Mouse (Mus musculus): ENCODE measurements at regions not wholly inside any gene's neighbourhood (a gene's known extent, or its start where the extent isn't known, plus 50 kb on each side); places are given as distances from the start of the nearest gene placed in this dataset.

DNA sequence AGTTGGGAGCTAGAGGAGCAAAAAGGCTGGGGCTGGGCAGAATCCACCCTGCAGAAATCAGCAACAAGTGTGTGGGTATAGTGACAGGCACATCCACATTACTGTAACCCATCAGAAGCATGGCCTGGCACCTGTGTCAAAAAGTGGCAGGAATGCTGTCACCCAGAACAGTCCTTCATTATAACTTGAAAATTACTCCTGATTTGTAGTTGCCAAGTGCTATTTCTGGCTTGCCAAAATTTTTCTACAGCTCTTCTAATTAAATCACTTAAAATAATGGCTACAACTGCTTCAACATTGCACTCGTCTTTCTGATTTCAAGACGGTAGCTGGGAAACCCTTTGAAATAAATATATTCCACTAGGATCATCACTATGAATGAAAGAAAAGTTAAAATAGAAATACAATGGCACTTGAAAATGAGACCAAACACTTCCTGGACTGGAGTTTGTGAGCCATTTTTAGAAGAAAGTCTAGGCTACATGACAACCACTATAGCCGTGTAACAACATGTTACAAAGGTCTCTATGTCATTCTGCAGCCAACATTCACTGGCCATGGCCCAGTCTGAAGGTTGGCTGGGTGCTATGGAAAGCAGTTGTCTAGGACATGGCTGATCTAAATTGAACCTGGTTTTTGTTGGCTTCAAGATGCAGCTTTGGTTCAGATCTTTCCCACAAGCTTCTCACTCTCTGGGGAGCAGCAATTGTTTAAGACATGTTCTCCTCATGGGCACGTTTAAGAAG, 190.6 kb upstream of the Tapt1 start:
- peak; percentile 29 to 50 for DNase-seq

DNA sequence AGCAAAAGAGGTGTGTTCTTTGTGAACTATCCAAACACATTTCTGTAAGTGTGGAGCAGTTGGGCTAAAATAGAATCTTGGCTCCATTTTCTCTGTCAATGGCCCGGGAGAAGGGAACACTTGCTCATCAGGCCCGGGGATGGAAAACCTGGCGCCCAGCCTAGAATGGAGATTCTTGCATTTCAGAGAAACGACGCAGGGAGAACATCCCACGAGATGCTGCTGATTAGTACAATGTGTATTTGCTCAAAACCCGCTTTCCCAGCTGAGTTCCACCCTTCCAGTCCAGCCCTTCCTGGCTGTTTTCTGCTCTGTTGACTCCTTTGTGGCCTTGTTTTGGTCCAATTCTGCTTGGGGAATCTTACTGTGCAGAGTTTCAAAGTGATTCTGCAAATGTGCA, 188.0 kb upstream of the Tapt1 start:
- DNase-seq = peak; percentile 81 to 87

DNA sequence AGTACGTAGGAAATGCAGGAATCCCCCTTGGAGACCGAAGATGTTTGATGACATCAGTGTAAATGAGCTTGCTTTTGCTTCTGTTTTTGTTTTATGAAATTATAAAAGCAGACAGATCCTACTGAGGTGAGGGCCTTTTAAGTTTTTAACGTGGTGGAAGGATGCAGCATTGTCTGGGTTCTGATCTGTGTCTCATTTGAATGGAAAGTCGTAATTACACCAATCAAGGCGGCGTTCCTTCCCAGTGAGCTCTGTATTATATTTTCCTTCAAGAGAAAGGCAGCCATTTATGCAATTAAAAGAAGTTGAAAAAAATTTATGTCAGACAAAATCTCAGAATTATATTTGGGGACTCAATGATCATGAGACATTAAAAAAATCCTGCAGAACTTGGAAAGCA, 176.9 kb upstream of the Tapt1 start:
- DNase-seq = no peak

DNA sequence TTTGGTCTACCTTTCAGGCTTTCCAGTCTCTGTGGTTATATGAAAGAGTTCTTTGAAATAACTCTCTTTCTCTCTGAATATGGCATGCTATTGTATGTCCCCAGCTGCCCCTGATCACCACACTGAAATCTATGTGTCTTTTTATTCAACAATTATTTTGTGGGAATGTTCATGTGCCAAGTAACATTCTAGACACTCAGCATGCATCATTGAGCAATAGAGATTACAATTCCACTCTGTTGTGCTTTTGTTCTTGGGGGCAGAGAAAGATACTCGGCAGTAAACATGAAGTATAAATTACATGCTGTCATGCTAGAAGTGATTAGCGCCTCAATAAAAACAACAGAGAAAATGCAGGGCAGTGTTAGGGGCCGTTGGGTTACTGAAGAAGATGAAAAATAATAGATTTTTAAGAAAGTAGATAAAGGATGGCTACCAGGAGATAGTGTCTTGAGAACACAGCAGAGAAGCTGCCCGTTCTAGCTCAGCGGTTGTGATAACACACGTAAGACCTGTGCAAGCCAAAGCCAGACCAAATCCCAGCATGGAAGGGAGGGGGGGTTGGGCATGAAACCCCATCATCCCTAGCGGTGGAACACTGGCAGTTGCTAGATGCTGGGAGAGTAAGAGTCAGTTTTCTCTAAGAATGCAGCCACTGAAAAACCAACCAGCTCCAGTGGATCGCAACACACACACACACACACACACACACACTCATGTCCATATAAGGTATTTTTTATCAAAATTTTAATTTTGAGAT, 174.3 kb upstream of the Tapt1 start:
- DNase-seq = no peak

DNA sequence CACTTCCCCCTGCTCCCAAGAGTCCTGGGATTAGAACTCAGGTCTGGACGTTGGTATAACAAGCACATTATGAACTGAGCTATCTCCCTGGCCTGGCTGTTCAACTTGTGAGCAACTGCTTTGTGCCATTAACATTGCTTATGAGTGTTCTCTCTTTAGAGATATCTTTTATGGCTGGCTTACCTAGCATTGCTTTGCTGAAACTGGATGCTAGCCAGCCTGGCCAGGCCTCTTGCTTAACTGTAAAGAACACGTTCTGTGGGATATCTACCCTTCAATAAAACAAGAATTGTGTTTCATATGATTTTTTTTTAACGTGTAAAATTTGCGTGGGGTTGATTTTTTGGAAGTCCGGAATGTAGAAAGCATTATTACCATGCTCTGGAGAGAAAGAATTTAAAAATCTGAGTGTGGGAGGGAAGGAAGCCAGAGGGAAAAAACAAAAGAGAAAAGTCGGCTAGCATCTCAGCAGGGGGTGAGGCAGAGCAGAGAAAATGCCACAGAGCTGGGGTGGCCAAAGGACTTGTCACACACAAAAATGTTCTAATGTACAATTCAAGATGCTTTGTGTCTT, 160.9 kb upstream of the Tapt1 start:
- DNase-seq = no peak

DNA sequence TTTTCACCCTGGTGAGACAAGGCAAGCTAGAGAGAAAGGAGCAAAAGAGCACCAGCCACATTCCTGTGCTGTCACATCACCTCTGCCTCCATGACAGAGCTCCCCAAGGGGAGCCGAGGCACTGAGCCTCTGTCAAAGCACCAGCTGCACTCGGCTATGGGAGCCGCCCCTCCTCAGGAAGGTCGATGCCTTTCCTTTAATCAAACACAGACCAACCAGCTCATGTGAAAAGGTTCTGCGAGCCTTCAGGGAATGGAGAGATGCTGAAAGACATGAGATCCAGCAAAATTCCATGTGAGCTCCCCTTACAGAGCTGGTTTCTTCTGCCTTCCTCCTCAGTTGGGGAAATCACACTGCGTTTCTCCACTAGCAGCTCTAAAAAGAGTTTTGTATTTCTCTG, 159.8 kb upstream of the Tapt1 start:
- DNase-seq = no peak

DNA sequence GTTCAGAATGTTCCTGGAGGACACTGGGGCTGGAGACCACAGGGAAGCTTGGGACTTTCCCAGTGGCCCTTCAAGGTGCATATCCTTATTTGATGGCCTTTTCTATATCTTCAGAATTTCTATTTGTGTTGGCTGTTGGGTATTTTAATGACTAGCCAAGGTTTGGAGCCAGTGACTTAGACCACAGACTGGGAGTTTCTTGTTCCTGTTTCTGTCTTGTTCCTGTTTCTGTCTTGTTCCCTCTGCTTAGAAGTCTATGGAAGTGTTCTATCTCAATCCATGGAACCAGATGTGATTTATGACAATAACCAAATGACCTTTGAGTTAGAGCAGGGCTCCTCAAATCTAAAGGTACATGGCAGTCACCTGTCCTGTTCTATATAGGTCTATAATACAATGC, 156.6 kb upstream of the Tapt1 start:
- no peak for DNase-seq

DNA sequence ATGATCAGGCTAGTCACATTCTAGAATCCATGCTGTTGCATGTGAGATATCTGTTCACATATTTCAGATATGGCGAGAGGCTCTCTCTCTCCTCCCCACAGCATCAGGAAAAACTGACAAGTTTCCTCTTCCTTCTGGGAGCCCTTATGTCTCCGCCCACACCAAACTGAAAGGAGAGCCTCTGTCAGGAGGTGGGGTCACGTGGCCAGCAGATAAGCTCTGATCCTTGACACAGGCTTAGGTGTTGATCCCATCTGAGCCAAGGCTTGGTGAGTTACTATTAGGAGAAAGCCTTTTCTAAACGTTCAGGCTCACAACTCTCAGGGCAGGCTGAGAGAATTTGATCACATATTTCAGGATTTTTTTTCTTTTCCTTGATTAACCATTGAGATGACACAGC, 143.6 kb upstream of the Tapt1 start:
- no peak for DNase-seq

DNA sequence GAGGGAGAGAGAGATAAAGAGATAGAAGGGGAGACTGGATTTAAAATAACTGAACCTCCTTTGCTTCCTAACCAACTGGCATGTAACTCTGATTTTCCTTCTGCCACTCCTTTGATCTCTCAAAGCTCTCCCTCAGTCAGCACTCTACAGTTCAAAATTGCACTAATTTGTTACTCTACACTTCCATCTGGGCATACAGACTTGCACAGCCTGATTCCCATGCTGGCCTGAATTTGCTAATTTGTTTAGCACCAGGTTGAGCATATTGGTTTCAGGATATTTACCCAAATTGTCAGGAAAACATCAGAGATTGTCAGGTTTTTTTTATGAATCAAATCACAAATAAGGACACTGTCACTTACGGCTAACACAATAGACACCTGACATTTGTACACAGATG, 125.9 kb upstream of the Tapt1 start:
- DNase-seq = no peak

DNA sequence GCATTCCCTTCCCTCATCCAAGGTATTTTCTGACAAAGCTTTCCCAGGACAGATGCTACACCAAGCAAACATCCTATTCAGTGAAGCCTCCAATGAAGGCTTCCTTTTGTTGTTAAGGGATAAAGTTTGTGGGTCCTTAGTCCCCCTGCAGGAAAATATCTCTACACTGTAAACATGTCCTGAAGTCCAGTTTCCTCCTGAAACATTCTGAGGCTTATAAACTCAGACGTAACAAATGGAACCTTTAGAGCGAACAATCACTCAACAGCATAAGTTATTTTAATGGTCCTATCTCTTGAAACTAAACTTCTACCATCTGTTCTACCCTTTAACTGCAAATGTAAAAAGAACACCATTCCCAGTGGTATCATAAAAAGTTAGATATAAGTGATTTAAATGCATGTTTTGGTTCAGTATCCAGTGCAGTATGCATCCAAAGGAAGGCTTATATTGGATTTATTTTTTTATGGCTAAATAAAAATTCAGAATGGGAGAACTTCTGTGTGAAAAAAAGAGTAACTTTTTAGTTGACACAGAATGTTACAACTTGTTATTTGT, 115.1 kb upstream of the Tapt1 start:
- DNase-seq = no peak

DNA sequence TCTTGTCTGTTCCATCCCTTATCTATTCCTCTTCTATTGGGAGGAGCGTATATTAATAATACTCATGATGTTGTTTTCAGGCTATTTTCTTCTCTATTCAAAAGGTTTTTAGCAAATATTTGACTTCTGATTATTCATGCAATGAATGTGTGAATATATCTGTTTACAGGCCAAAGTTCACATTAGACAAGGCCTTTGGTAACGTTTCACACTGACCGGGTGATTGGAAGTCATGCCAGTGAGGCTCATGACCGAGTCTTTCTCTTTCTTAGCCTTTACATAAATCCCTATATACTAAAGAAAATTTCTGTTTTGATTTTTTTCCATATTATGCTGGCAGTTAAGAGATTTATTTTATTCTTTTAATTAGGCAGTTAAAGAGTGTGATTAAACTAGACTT, 112.2 kb upstream of the Tapt1 start:
- no peak for DNase-seq

DNA sequence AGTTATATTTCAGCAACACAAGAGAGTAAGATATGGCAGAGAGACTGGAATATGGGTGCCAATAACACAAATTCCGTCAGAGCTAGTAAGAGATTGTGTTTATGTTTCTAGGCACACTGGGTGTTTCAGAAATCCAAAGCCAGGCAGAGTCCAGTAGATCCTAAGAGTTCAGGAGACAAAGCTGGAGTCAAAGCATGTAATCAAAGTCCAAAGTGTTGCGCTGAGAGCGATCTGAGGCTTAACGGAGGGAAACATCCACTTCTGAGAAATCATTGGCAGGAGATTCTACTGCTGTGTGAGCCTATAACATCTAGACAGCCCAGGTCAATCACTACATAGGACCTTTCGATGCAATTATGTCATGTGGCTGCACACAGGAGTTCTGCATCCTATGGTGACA, 109.3 kb upstream of the Tapt1 start:
- no peak for DNase-seq

DNA sequence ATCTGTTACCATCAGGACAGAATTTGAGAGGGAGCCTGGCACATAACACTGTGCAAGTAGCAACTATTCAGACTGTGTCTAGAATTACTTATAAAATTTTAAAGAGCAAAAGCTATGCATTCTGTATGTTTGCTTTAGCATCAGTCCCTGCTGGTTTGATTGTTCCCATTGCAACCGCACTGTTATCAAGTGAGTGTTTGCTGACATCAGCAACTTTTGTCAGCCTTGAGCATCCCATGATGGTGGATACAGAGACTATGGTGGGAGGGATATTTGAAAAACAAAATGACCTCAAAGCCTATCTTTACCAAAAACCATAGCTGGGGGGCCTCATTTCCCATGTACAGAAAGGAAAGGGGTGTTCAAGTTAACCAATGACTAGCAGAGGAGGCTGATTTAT, 93.2 kb upstream of the Tapt1 start:
- DNase-seq = no peak

DNA sequence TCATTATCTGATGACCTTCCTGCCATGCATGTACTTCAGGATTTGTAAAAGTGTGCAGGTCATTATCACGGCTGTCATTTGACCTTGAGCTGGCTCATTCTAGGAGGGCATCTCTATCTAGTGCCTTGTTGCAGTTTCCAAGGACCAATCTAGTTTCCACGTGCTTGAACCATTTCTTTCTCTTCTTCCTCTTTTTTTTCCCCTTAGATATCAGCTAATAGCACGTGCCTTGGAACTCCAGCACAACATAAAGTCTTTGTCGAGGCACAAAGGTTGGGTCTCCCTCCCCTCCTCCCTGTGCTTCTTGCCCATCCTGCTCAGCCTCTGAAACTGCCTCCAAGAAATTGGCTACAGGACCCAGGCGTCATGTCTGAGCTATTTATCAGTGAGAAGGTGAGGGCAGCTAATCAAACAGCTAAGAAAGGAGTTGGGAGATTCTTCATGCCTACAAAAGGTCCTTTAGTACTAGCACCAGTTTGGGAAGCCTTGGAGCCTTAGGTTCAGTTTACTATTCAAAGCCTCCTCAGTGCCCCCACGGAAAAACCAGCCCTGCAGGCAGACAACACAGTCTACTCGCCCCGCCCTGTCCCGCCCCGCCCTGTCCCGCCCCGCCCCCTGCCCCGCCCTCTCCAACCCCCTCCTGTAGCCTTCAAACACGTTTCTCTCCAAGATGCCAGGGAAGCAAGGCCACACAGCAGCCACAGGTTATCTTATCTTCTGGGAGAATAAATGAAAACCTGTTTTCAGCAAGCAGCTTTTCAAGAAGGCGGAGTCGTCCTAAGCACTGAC, 80.5 kb upstream of the Tapt1 start:
- no peak for DNase-seq

DNA sequence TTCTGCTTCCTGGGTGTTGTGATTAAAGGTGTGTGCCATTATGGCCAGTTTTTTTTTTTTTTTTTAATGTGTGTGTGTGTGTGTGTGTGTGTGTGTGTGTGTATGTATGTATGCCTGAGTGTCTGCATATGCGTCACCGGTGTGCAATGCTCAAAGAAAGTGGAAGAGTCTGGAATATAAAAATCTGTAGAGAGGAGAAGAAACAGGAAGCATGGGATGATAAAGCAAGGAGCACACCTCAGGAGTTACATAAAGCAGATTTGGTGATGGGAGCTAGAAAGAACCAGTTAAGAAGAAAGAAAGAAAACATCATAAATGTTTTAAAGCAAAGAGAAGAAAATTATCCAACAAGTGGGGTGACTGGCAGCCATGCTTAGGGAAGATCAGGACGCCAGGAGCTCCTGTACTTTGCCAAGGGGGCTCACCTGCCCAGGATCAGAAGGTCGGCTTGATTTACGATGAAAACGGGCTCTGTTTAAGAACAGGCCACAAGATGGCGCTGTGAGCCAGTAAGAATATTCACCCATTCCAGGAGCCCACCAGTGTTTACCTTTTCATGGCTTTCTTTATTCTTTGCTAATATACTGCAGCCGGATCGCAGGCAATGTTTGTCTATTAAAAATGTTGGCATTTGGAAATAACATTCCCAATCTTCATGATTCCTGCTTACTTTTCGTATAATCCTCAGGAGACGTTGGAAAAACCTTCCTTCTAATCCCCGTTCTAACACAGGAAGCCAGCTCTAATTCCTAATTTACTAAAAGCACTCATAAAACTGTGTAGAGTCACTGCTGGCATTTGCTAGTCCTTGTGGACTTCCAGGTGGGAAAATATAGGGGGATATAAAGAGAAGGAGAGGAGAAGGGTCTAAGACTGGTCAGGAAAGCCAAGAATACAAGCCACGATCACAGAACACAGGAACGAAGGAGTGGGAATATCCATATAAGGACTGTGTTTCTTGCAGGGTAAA, 77.7 kb upstream of the Tapt1 start:
- peak; percentile 32 to 81 for DNase-seq

DNA sequence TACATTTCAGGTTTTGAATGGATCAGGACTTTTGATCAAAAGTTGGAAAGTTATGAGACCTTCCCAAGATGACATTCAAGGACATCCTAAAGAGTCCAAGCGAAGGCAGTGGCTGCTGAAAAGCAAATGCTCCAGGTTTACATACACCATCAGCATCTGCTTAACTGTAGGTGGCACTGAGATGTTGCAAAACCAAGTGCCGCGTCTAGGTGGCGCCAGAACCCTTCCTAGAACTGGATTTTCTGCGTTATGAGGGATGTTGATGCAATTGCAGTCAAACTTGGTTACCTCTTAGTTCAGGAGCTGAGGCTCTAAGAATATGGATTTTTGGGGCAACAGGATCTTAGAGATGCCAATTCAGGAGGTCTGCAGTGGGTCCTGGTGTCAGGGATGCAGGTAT, 58.0 kb upstream of the Tapt1 start:
- DNase-seq = peak; percentile 42 to 89

Data from heart, adult 18-20 months (tissue).